Mouse (Mus musculus): ENCODE measurements at regions not wholly inside any gene's neighbourhood (a gene's known extent, or its start where the extent isn't known, plus 50 kb on each side); places are given as distances from the start of the nearest gene placed in this dataset.

- DNase-seq (ENCODE audit: low read depth, low spot score): no peak
These were observed 253.3 kb upstream of the Sulf2 start for GRCm38 (mm10) chr2:166408806-166409205.

DNA sequence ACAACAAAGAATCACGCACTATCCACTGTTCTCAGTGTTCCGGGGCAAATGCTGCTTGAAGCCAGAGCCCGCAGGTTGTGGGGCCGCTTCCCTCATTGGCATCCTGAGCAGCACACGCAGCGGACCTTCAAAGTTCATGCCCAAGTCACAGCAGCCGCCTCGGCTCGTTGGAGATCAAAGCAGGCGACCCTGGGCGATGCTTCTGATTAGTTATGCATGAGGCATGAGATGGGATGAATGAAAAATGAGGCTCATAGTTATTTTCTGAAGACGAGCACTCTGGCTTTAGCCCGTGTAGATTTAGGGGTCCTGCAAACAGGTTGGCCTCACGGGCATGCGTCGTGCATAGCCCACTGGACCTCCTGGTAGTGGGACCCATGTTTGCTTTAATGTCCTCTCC is 252.5 kb upstream of the Sulf2 start:
- no peak for DNase-seq (ENCODE audit: low read depth, low spot score)

DNA sequence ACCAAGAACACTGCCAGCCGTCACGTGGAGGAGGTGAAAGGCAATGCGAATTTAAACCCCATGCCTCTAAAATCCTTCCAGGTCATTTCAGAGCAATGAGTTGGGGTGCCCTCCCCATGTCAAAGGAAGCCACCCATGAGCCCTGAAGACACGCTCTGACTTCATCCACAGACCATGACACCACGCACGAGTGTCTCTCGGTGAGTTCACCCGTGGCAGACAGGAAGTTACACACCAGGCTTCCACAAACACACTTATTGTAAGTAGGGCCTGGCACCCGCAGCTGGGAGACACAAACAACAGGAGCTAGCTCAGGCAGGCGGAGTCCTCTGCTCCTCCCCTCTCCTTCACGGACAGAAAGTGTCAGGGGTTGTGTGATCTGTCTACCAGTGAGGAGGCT is 251.4 kb upstream of the Sulf2 start:
- no peak for DNase-seq (ENCODE audit: low read depth, low spot score)

DNA sequence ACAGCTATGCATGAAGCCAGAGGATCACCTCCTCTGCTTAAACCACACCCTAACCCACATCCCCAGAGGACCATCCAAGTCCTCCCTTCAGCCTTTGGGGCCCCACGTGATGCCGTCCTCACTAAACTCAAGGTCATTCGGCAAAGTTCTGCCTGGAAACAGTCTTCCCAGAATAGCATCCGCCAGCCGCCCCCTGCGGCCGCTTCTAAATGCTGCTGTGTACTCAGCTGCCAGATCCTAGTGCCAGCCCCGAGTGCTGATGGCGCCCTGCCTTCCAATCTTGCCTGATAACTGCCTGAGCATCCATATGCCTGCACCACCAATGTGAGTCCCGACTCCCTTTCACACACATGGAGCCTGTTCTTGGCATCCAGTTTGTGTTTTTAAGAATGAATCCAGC is 247.9 kb upstream of the Sulf2 start:
- no peak for DNase-seq (ENCODE audit: low read depth, low spot score)

DNA sequence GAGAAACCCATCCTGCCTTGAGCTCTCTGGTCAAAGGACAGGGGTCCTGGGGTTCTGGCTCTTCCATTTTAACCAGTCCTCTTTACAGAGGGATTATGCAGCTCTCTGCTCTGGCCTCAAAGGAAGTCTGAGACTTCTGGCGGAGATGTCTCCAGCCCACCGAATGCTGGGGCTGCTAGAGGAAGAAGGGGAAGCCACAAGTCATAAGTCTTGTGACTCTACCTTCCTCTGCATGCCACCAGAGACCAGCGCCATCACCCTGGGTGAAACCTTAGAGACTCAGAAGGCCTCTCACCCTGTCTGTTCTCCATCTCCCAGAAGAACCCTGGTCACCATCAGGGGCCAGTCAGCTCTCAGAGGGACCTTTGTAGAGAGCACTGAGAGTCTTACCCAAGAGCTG is 246.4 kb upstream of the Sulf2 start:
- DNase-seq (ENCODE audit: low read depth, low spot score): no peak

DNA sequence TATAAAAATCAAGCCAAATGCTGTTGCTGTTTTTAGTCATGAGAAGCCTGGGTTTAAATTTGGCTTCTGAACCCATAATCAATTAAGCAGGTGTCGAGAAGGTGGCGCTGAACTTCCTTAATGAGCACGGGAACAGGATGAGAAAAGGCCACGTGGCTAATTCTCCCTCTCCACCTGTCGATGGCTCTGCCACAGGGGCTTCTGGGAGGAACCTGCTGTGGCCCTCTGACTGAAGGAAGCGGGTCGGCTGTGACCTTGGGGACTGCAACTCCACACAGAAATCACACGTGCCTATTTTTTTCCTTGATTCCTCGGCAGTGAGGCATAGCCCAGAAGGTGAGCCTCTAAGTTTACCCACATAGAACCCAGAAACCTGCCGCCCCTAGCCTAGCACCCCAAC is 244.8 kb upstream of the Sulf2 start:
- DNase-seq (ENCODE audit: low read depth, low spot score): no peak

DNA sequence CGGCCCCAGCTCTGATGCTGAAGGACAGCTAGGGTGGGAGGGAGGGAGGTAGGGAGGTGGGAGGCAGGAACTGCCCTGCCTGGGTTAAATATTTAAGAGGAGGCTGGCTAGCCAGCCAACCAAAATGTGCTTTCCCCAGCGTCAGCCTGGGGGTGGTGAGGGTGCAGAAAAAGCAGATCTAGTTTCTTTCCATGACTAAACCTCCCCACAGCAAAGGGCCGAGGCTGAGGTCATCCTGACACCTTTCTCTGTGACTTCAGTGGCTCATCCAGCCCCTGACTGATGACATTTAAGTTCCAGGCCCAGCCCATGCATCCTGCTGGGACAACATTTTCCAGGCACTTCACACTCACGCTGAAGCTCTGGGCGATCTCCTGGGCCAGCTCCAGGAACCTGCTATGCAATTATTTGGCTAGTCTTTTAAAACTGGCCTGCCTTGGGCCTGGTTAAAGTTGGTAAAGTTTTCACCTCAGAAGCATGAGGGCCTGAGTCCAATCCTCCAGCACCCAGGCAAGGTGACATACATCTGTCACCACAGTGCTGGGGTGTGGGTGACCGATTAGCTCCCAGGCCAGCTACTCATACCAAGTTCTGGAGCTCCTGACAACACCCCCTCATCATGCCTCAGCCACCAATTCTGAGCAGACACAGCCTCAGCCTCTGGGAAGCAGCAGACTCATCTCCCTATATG is 243.8 kb upstream of the Sulf2 start:
- DNase-seq (ENCODE audit: low read depth, low spot score): peak; percentile 70

- DNase-seq (ENCODE audit: low read depth, low spot score): no peak
These were observed 243.3 kb upstream of the Sulf2 start for GRCm38 (mm10) chr2:166398774-166399139.

DNA sequence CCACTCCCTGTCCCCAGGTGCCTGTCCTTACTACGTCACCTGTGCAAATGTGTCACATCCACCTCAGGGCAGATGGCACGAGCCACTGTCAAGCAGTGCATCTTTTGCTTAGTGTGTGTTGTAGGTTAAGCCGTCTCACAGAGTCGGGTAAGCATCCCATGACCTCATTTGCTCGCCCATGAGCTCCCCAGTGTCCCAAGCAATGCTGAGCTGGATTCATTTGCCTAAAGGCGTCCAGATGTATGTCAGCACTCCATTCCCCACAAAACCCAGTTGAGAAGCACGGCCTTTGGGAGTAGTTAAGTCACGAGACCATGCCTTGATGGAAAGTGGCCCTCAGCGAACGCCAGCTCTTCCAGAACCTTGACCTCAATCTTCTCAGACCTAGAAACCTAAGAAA is 242.7 kb upstream of the Sulf2 start:
- DNase-seq (ENCODE audit: low read depth, low spot score): no peak

DNA sequence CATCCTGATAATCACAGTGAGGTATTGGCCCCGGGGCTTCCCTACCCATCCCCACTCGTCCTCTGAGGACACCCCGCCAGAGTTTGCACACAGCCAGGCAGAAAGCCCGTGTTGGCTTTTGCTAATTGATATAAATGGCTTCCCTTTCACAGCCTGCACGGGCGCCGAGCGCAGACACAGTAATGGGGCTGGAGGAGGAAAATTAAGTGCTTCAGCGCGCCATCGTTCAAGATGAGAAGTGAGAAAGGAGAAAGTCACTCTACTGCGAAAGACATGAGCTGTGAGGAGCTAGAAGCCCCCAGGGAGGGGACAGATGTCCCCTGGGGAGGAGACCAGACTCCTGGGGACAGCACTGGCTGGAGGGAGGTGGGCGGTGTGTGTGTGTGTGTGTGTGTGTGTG is 239.2 kb upstream of the Sulf2 start:
- DNase-seq (ENCODE audit: low read depth, low spot score): no peak

DNA sequence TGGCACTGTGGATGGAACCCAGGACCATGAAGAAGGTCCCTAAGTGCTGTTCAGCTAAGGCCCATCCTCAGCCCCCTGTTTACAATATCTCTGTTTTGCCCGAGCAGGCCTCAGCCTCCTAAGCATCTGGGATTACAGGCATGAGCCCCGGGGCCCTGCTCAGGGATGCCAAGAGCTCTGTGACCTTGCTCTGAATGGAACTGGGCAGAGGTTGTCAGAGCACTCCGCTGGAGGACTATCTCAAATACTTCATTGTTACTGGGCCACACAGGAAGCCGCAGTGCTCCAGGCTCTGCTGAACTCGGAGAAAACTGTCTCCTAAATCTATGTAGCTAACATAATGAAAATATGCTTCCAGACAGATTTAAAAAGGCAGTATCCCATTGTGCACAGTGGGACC is 235.7 kb upstream of the Sulf2 start:
- DNase-seq (ENCODE audit: low read depth, low spot score): no peak

- no peak for DNase-seq (ENCODE audit: low read depth, low spot score)
These were observed 232.6 kb upstream of the Sulf2 start for GRCm38 (mm10) chr2:166388050-166388449.

- no peak for DNase-seq (ENCODE audit: low read depth, low spot score)
These were observed 231.4 kb upstream of the Sulf2 start for GRCm38 (mm10) chr2:166386817-166387216.

DNA sequence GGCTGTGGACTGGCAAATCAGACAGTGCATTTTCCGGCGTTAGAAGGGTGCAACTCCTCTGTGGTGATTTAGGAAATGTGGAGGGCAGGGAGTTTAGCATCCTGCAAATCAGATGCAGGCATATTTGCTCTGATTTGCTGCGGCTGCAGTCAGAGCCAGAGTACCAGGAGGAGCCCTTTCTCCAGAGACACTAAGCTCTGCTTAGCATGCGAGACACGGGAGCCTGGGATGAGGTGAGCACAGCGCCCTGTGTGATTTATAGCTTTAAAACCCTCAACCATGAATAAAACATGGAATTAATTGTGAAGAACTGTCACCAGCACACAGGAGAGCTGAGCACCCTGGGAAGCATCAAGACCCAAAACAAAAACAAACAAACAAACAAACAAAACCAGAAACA is 229.1 kb upstream of the Sulf2 start:
- DNase-seq (ENCODE audit: low read depth, low spot score): no peak

DNA sequence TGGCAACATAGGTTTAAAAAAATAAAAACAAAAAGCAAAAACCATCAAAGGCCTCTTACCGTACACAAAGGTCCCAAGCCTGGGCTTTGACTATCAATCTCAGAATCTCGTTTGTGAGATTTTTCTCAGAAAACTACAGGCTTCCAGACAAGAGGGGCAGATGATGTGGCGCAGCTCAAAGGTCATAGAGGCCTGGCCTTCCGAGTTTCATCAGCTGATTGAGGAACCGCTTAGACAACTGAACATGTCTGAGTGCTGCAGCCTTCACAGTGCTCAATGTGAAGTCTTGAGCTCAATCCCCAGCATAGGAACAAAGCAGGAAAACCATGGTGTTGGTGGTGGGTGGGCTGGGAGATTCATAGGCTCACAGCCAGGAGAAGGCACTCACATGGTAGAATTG is 227.9 kb upstream of the Sulf2 start:
- no peak for DNase-seq (ENCODE audit: low read depth, low spot score)

DNA sequence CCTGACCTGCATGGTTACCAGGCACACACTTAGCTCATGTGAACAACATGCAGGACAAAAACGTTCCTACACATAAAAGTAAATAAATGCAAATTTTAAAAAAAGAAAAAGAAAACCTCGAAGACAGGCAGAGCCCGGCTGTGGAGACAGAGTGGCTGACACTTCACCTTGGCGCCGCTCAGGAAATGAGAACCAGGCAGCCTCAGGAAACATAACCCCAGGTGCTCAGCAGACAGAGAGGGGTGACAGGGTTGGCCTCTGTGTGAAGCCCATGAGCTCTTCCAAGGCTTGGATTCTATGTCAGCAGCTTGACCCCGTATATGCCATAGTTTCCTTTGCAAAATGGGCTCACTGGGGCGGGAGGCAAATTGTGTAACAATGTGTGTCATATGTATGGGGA is 226.7 kb upstream of the Sulf2 start:
- DNase-seq (ENCODE audit: low read depth, low spot score): no peak

GRCm38 (mm10) chr2:166380854-166381253 is 225.4 kb upstream of the Sulf2 start:
- no peak for DNase-seq (ENCODE audit: low read depth, low spot score)

DNA sequence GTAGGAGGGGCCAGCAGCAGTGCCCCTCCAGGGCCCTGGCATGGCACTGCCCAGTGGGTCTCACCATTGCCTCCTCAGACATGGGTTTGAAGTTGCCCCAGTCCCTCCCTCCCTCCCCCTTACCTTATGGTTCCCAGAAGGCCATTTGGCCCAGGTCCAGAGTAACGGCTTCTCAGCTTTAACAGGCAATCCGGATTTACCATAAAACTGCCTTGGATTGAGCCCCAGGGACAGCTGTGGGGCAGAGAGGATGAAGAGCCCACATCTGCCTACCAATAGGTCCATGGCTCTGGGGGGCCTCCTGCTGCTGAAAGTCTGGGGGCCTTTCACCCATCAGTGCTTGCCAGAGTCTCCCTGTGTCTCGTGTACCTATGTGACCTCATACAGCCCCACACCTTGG is 222.9 kb upstream of the Sulf2 start:
- DNase-seq (ENCODE audit: low read depth, low spot score): no peak

DNA sequence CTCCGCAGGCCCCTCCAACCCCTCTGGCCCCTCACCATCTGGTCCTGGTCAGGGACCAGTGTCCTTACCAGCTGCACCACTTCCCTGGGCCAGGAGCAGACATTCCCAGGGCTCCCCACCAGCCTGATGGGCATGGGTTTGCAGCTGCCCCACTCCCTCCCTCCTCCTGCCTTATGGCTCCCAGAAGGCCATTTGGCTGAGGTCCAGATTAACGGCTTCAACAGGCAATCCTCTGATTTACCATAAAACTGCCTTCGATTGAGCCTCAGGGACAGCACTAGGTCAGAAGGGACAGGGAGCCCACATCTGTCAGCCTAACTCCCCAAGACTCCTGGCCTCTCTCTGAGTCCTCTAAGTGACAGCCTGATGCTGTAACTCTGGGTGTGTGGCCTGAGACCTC is 221.9 kb upstream of the Sulf2 start:
- DNase-seq (ENCODE audit: low read depth, low spot score): no peak

GRCm38 (mm10) chr2:166375639-166376038 is 220.2 kb upstream of the Sulf2 start:
- no peak for DNase-seq (ENCODE audit: low read depth, low spot score)

DNA sequence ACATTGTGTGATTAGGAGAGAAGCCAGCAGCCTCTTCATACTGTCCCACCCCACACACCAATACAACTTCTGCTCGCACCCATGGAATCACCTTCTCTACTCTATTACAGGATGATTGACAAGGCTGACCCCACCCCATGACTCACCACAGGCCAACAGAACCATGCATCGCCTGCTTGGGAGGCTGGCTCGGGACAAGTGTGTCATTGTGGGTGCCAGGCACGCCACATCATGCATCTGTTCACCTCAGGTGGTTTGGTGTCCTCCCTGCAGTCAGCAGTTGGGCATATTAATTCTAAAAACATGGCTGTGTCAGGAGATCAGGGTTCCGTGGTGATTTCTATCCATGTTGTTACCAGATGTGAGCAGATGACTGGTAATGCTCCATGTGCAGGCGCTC is 215.3 kb upstream of the Sulf2 start:
- peak; percentile 64 for DNase-seq (ENCODE audit: low read depth, low spot score)

- no peak for DNase-seq (ENCODE audit: low read depth, low spot score)
These were observed 206.2 kb upstream of the Sulf2 start for GRCm38 (mm10) chr2:166361645-166362044.

- peak; percentile 43 for DNase-seq (ENCODE audit: low read depth, low spot score)
These were observed 205.3 kb upstream of the Sulf2 start for GRCm38 (mm10) chr2:166360786-166361185.

DNA sequence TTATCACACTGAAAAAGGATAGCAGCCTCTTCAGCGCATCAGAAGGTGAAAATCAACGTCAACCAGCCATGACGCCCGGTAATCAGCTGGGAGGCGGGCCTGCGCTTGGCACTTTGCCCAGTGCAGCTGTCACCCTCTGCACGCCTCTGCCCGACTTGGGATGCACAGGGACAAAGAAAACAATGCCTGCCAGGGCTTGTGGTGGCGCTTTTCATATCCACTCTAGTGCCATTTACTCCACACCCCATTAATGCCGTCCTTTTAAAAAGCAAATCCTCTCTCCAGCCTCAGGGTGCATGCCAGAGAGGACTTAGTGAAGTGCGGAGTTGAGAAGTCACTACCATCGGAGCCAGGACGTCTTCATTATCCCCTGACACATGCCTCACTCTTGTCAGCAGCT is 204.5 kb upstream of the Sulf2 start:
- no peak for DNase-seq (ENCODE audit: low read depth, low spot score)

Data from 3T3-L1 (cell line).